Mouse (Mus musculus): Measurements from ENCODE around the gene Erc2.

Gene Erc2

GRCm38 (mm10) chr14:28419188-28419587, 797.0 kb downstream of the Erc2 start:
- DNase-seq (ENCODE audit: low read depth, low spot score), result no peak
- Histone ChIP-seq H3K27me3 (ENCODE audit: control insufficient read depth, insufficient read depth, low read length, poor library complexity, severe bottlenecking) (no peaks in the 10 kb centered on the region), H3K36me3 (ENCODE audit: control insufficient read depth, insufficient read depth, low read length, poor library complexity, severe bottlenecking) (no peaks in the 10 kb centered on the region)

DNA sequence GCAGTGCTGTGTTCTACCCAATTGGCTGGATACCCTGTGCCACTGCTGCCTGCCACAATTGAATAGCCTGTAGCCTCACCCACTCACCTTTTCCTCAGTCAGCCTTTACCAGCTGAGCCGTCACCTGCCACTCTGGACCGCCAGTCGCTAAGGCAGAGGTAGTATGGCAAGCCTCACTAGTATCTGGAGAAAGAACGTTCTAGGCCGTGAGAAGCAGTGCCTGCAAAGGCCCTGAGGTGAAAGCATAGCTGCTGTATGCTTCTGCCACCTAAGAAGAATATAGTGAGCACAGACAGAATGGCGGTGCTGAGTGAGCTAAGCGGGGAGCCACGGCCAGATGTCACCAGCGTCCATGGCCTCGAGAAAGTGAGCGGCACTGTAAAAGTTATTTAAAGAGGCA, 798.4 kb downstream of the Erc2 start:
- DNase-seq (ENCODE audit: low read depth, low spot score), result no peak
- Histone ChIP-seq H3K27me3 (ENCODE audit: control insufficient read depth, insufficient read depth, low read length, poor library complexity, severe bottlenecking) (no peaks in the 10 kb centered on the region), H3K36me3 (ENCODE audit: control insufficient read depth, insufficient read depth, low read length, poor library complexity, severe bottlenecking) (no peaks in the 10 kb centered on the region)

DNA sequence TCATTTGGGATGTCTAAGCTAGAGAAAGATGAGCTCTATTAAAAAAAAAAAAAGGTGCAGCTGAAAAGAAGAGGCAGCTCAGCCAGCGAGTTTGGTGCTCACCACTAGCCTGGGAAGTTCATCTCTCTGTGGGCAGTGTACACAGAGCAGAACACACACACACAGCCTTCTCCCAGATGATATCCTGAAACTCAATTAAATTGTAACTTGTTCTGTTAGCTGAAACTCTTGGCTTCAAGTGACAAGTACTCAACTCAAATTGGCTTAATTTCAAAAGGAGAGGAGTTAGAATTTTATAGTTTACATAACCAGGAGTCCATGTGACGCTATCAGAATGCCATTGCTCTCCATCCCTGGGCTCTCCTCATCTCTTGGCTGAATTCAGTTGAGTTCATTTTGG, 804.4 kb downstream of the Erc2 start:
- Histone ChIP-seq H3K36me3 (ENCODE audit: control insufficient read depth, insufficient read depth, low read length, poor library complexity, severe bottlenecking) (no peaks in the 10 kb centered on the region), H3K27me3 (ENCODE audit: control insufficient read depth, insufficient read depth, low read length, poor library complexity, severe bottlenecking) (no peaks in the 10 kb centered on the region)
- DNase-seq (ENCODE audit: low read depth, low spot score), result no peak

DNA sequence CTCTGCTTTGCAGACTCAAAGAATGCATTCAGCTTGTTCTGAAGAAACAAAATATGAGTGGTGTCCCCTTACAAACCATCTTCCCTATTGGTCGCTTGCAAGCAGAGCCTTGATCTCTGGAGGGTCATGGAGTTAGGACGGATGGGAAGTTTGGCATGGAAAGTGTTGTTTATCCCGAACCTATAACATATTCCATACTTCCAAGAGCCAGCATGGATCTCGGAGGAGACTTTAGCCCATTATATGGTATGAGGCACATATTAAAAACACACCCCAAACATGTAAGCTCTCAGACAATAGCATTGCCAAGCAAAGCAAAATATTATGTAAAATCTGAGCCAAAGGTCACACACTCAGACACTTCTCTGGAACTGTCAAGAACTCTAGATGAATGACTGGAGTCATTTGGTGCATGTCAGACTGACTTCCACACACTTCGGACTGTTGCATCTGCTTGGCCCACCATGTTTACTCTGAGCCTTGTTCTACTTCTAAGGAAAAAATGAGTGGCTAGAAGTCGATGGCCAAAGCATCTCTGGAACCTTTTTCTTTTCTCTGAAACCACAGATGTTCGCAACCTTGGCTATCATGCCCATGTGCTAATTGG, 809.6 kb downstream of the Erc2 start:
- DNase-seq (ENCODE audit: low read depth, low spot score), result no peak
- Histone ChIP-seq H3K36me3 (ENCODE audit: control insufficient read depth, insufficient read depth, low read length, poor library complexity, severe bottlenecking) (no peaks in the 10 kb centered on the region), H3K27me3 (ENCODE audit: control insufficient read depth, insufficient read depth, low read length, poor library complexity, severe bottlenecking) (no peaks in the 10 kb centered on the region)

DNA sequence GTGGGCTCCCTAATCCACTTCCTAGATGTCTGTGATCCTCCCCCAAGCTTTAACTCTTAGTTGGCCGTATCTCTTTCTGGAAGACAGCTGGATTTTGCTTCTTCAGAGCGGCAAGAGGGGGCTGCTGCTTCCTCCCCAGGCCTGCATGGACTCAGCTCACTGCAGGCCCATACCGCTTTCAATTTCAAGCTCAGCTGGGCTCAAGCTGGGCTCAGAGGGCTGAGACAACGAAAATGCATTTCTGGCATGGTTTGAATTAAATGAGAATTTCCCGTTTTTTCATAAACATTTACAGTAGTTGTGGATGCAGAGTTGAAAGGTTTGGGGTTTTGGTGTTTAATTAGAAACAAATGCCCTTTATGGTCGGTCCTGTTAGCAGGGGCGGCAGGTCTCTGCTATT, 812.8 kb downstream of the Erc2 start:
- no peak for DNase-seq (ENCODE audit: low read depth, low spot score)
- Histone ChIP-seq H3K36me3 (ENCODE audit: control insufficient read depth, insufficient read depth, low read length, poor library complexity, severe bottlenecking) (no peaks in the 10 kb centered on the region), H3K27me3 (ENCODE audit: control insufficient read depth, insufficient read depth, low read length, poor library complexity, severe bottlenecking) (no peaks in the 10 kb centered on the region)

- Histone ChIP-seq H3K27me3 (ENCODE audit: control insufficient read depth, insufficient read depth, low read length, poor library complexity, severe bottlenecking) (no peaks in the 10 kb centered on the region), H3K36me3 (ENCODE audit: control insufficient read depth, insufficient read depth, low read length, poor library complexity, severe bottlenecking) (no peaks in the 10 kb centered on the region)
- no peak for DNase-seq (ENCODE audit: low read depth, low spot score)
Measured at GRCm38 (mm10) chr14:28439171-28439570, 816.9 kb downstream of the Erc2 start.

- Histone ChIP-seq H3K36me3 (ENCODE audit: control insufficient read depth, insufficient read depth, low read length, poor library complexity, severe bottlenecking) (no peaks in the 10 kb centered on the region), H3K27me3 (ENCODE audit: control insufficient read depth, insufficient read depth, low read length, poor library complexity, severe bottlenecking) (no peaks in the 10 kb centered on the region)
- no peak for DNase-seq (ENCODE audit: low read depth, low spot score)
Measured at GRCm38 (mm10) chr14:28441240-28441967, 819.2 kb downstream of the Erc2 start.

DNA sequence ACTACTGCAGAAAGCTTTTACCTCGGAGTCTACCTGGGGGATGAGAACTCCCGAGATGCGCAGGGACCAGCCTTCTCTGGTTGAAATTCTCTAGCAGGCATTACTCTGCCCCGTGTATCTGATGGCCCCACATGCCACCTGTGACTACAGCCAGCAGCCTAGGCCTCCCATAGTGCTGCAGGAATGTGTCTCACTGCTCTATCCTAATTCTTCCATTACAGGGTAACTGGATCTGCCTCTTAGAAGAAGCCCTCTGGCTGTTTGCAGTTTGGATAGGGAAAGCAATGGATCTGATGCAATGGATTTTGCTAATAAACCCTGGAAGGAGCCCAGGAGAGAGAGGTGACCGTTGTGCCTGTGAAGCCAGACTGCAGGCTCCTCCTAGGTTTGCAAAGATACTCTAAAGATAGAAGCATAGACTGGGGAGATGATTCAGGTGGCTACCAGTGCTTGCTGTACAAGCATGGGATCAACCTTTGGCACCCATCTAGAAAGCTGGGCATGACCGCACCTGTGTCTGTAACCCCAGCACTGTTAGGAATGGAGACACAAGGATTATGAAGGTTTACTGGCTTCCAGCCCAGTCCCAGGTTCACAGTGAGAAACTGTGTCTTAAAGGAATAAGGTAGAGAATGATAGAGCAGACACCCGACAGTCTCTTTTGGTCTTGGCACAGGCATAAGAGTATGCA, 821.2 kb downstream of the Erc2 start:
- Histone ChIP-seq H3K36me3 (ENCODE audit: control insufficient read depth, insufficient read depth, low read length, poor library complexity, severe bottlenecking) (no peaks in the 10 kb centered on the region), H3K27me3 (ENCODE audit: control insufficient read depth, insufficient read depth, low read length, poor library complexity, severe bottlenecking) (no peaks in the 10 kb centered on the region)
- no peak for DNase-seq (ENCODE audit: low read depth, low spot score)

- no peaks in the 10 kb centered on the region for H3K27me3 ChIP-seq (ENCODE audit: control insufficient read depth, insufficient read depth, low read length, poor library complexity, severe bottlenecking)
- H3K36me3 ChIP-seq (ENCODE audit: control insufficient read depth, insufficient read depth, low read length, poor library complexity, severe bottlenecking), result no peaks in the 10 kb centered on the region
- no peak for DNase-seq (ENCODE audit: low read depth, low spot score)
Measured at GRCm38 (mm10) chr14:28445737-28446136, 823.5 kb downstream of the Erc2 start.

DNA sequence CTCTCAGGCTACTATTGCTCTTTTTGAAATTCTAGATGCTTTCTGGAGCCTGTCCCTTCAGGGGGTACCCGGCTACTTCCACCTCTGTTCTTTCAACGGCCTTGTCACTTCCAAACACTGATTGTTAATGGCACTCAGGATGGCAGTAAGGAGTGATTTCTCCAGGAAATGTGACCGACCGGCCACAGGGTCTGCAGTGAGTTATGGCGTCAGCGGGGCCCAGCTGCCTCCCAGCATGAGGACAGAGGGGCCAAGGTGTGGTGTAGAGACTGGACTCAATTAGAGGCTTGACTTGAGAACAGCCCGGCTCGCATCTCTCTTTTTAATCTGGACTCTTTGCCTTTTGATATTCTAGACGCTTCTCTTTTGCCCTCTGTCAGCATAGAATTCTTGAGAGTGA, 829.5 kb downstream of the Erc2 start:
- DNase-seq (ENCODE audit: low read depth, low spot score), result no peak
- Histone ChIP-seq H3K36me3 (ENCODE audit: control insufficient read depth, insufficient read depth, low read length, poor library complexity, severe bottlenecking) (no peaks in the 10 kb centered on the region), H3K27me3 (ENCODE audit: control insufficient read depth, insufficient read depth, low read length, poor library complexity, severe bottlenecking) (no peaks in the 10 kb centered on the region)

GRCm38 (mm10) chr14:28456372-28457076, 834.3 kb downstream of the Erc2 start:
- Histone ChIP-seq H3K27me3 (ENCODE audit: control insufficient read depth, insufficient read depth, low read length, poor library complexity, severe bottlenecking) (no peaks in the 10 kb centered on the region), H3K36me3 (ENCODE audit: control insufficient read depth, insufficient read depth, low read length, poor library complexity, severe bottlenecking) (no peaks in the 10 kb centered on the region)
- DNase-seq (ENCODE audit: low read depth, low spot score), result no peak

DNA sequence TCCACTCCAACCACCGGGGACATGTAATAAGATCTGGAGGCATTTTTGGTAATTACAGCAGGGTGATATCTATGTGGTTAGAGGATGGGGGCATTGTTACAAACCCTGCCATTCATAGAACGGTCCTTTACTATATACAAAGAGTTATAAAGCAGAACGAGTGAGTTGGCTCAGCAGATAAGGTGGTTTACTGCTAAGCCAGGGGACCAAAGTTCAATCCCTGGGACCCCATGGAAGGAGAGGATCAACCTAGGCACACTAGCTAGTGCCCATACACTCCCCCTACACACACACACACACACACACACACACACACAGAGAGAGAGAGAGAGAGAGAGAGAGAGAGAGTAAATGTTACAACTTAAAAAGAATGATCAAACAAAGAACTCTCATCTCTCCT, 835.2 kb downstream of the Erc2 start:
- no peaks in the 10 kb centered on the region for H3K27me3 ChIP-seq (ENCODE audit: control insufficient read depth, insufficient read depth, low read length, poor library complexity, severe bottlenecking)
- DNase-seq (ENCODE audit: low read depth, low spot score), result no peak

GRCm38 (mm10) chr14:28467956-28468355, 845.7 kb downstream of the Erc2 start:
- Histone ChIP-seq H3K27me3 (ENCODE audit: control insufficient read depth, insufficient read depth, low read length, poor library complexity, severe bottlenecking) (no peaks in the 10 kb centered on the region), H3K36me3 (ENCODE audit: control insufficient read depth, insufficient read depth, low read length, poor library complexity, severe bottlenecking) (no peaks in the 10 kb centered on the region)
- DNase-seq (ENCODE audit: low read depth, low spot score), result no peak

More for the DNA sequence above, 835.2 kb downstream of the Erc2 start:
- no peaks in the 10 kb centered on the region for H3K36me3 ChIP-seq (ENCODE audit: control insufficient read depth, insufficient read depth, low read length, poor library complexity, severe bottlenecking)

GRCm38 (mm10) chr14:28469696-28470095, 847.5 kb downstream of the Erc2 start:
- H3K27me3 ChIP-seq (ENCODE audit: control insufficient read depth, insufficient read depth, low read length, poor library complexity, severe bottlenecking), result no peaks in the 10 kb centered on the region
- no peak for DNase-seq (ENCODE audit: low read depth, low spot score)

DNA sequence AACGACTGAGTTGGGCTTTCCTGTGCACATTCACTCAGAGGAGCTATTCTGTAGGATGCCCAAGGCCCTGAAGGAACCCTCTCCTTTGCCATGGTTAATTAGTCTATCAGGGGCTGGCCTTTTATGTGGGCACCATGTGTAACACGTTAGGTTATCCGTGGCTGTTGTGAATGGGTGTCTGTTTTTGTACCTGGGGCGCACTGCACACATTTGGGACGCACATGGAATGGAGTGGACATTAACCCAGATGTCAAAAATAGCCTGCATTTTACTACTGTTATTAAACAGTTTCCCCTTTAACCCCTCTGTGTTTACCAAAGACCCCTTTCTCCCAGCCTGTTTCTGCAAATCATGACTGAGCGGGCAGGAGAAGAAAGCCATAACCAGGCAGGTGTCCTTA, 848.0 kb downstream of the Erc2 start:
- H3K36me3 ChIP-seq (ENCODE audit: control insufficient read depth, insufficient read depth, low read length, poor library complexity, severe bottlenecking), result no peaks in the 10 kb centered on the region
- DNase-seq (ENCODE audit: low read depth, low spot score), result no peak
- no peaks in the 10 kb centered on the region for H3K27me3 ChIP-seq (ENCODE audit: control insufficient read depth, insufficient read depth, low read length, poor library complexity, severe bottlenecking)

More at GRCm38 (mm10) chr14:28469696-28470095, 847.5 kb downstream of the Erc2 start:
- no peaks in the 10 kb centered on the region for H3K36me3 ChIP-seq (ENCODE audit: control insufficient read depth, insufficient read depth, low read length, poor library complexity, severe bottlenecking)

All from splenic B cell, adult 2 months (primary cell).